Mouse (Mus musculus): ENCODE results near the gene Actr6.
A peak's percentile ranks its signal among the peaks of the same experiment; 100 is the strongest.

DNA sequence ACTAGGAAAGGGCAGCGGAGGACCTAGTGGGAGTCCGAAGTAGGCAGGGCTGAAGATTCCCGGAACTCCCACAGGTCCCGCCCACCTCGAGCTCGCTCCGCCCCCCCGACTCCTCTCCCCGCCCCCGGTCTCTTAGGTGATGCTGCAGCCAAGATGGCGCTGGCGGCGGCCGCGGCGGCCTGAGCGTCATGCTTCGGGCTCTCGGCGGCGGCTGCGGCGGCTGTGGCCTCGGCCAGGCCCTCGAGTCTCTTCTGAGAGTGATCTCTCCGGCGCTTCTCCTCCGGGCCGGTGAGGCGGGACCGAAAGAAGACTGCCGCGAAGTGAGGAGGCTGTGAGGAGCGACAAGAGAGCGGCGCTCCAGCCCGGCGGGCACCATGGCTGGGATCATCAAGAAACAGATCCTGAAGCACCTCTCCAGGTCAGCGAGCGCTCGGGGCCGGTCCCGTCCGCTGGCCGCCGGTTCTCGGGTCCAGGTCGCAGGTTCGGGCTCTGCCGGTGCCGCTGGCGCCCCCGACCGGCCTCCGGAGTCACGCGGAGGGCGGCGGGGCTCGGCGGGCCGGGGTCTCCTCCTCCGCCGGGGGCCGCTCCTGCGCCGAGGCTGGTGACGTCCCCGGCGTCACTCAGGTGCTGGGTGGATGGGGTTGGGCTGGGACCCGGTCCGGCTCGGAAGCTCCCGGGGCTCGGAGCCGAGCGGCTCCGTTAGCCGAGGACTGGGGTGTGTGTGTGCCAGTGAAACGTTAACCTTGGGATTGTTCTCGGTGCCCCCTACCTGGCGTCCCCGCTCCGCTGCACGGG, 13.0 kb upstream of the Actr6 start, which contains the start of gene Uhrf1bp1l:
- TF ChIP-seq POLR2A (IDR thresholded peaks at IDR 0.05; ENCODE audit: low read depth, low read length) (peak; percentile 95), CTCF (IDR thresholded peaks at IDR 0.05; ENCODE audit: extremely low read depth, insufficient read length, insufficient replicate concordance, low read depth, low read length) (no peak)

All from small intestine, adult 2 months (tissue).